Mouse (Mus musculus) gastrocnemius, postnatal 10 days (tissue): Measurements from ENCODE around the gene Grhl1. TPM values are rescaled to one million over a fixed set of nuclear protein-coding genes. Genes with fewer than 3 reads are reported as not detected.

Source experiments
- DNase-seq: peaks from one replicate; pipeline ENCODE4 v3.0.0; 2021; ENCODE audit warnings: mixed read lengths
- total RNA-seq, 2 experiments: library from RNA; stranded (reverse); gene quantifications; 2 replicates each; pipeline ENCODE4 v1.2.3; 2021

Grhl1 gene
- total RNA-seq, 2 experiments from 2014 or later = 0.19 to 0.20 TPM

GRCm38 (mm10) chr12:24645901-24646300, 73.8 kb downstream of the Grhl1 start:
- no peak for DNase-seq

- DNase-seq = no peak
These were observed 76.0 kb downstream of the Grhl1 start for GRCm38 (mm10) chr12:24648094-24648493.

GRCm38 (mm10) chr12:24650415-24651062, 78.5 kb downstream of the Grhl1 start:
- no peak for DNase-seq

- peak; percentile 98 for DNase-seq
These were observed 79.0 kb downstream of the Grhl1 start, which contains the start of gene Klf11 for GRCm38 (mm10) chr12:24651063-24651557. Gene Klf11, plus strand, starts transcription at chr12:24651274.

GRCm38 (mm10) chr12:24651642-24652342, 79.7 kb downstream of the Grhl1 start:
- DNase-seq = peak; percentile 98

DNA sequence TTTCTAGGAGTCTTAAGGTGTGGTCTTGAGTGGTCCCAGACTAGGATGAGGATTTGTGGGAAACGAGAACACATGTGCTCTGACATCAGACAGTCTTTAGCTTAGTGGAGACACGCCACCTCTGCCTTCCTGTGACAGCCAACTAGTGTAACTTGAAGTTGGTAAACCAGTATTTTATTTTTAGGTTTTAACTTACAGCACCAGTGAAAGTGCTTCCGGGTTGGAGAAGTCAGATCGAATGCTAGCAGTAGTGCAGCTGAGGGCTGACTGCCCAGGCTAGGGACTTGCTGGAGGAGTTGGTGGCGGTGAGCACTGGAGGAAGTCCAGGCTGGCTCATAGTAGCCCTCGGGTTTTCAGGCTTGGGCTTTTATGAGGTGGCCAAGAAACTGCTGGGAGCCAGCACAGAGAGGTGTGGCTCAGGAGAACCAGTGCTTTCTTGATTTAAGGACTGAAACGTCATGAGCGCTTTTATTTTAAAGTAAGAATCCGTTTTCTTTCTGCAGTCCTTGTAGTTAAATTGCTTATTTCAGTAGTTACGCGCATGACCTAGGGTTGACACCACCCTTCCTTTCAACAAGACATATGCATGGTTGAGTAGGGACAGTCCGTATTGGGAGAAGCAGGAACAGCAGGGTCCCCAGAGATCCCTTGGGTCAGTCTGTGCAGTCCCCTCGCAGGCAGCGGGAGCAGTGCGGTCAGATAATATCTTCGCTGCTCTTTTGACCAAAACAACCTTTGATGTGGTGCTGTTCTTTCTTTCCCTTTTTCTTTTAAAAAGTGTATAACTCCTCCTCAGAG, 82.2 kb downstream of the Grhl1 start:
- no peak for DNase-seq

- DNase-seq = no peak
These were observed 84.4 kb downstream of the Grhl1 start for GRCm38 (mm10) chr12:24656436-24656835.

GRCm38 (mm10) chr12:24658998-24659397, 86.9 kb downstream of the Grhl1 start:
- DNase-seq = no peak

DNA sequence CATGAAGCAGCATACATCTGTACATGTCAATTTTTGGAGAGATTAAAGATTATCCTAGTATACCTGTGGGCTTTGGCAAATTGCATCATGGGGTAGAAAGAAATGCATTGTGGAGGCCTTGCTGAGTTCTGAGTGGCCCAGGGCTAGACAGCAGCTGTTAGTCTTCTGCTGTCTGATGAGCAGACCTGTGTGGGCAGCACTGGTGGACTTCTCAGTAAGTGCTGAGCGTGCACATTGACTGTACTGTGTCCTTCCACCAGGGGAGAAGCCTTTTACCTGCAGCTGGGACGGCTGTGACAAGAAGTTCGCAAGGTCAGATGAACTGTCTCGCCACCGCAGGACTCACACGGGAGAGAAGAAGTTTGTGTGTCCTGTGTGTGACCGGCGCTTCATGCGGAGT, 87.8 kb downstream of the Grhl1 start:
- no peak for DNase-seq

- DNase-seq = no peak
These were observed 89.0 kb downstream of the Grhl1 start for GRCm38 (mm10) chr12:24661100-24661499.

DNA sequence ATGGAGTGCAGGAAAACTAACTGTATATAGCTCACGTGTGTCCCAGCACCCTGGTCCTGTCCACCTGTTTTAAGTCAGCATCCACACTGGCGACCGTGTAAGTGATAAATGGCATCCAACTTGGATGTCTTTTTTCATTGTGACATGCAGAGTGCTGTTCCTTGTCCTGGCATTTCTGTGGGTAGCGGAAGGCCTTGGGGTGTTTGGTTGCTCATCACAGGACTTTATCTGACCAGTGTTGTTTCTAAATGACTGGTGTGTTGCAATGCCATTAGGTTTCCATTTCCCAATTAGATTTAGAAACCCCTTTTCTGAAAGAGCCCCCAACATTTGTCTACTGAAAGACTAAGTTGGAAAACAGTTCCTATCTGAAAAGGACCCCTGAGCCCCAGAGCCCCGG, 90.0 kb downstream of the Grhl1 start:
- no peak for DNase-seq

Other genes starting within 250 kb of the Grhl1 start
- gene Taf1b, start 73.9 kb upstream of the Grhl1 start, total RNA-seq = 10 to 100 TPM in 1 of 2 experiments, 1 to 10 TPM in 1; 7.2 to 10.6 TPM
- 10 to 100 TPM in 1 of 2 experiments, 1 to 10 TPM in 1; 9.5 to 11.4 TPM for gene Klf11, start 79.0 kb downstream of the Grhl1 start, total RNA-seq
- 1 to 10 TPM; 7.4 to 8.3 TPM for gene Cys1, start 109.5 kb downstream of the Grhl1 start, total RNA-seq
- gene Rrm2, start 136.0 kb downstream of the Grhl1 start, total RNA-seq = 10 to 100 TPM; 13.5 to 21.2 TPM